Mouse (Mus musculus): ENCODE data around the gene Fam13c.

DNA sequence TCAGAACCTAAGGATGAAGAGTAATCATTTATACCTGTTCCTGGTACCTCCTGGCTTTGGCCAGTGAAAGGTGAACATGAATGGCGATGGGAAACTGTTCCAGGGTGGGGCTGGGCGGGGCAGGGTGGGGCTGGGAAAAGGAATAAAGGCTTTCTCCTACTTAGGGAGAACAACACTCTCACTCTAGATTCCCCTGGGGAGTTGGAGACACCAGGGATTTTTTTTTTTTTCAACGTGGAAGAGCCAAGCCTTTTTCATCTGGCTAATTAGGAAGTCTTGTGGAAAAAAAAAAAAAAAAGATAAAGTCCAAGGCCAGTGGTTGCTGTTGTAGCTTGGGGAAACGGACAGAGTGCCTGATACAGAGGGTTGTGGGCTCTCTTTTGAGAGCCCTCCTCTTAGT is 7.5 kb downstream of the Fam13c start:
- TF ChIP-seq USF1 (IDR thresholded peaks at IDR 0.05; ENCODE audit: low read depth) (no peak), REST (IDR thresholded peaks at IDR 0.05; ENCODE audit: insufficient read depth, insufficient read length) (no peak), E2F4 (IDR thresholded peaks at IDR 0.05; ENCODE audit: insufficient read depth) (no peak), MAX (IDR thresholded peaks at IDR 0.05; ENCODE audit: low read depth) (no peak)

Data from myocyte (in vitro differentiated cells).